Comparison of ENCODE assay signal across 10 mouse cellular contexts in genomic region chr14:77580937-77581270, GRCm38 (mm10).
DNase-seq lines count a peak whose midpoint lies in the region.
"Had no signal": no experiment of that assay in that cellular context is flagged by ENCODE, and none has a peak within 500 bp of the region (broad histone marks: within the 10 kb centered on the region; RNA-seq: fewer than 3 reads in every experiment).

No protein-coding gene starts in this region.

- intact Hi-C loops in left cerebral cortex, postnatal 14 days (cut with DNase I): no loop called here

- peak; percentile 9 for DNase-seq in lung, postnatal 10 days
- DNase-seq in lung, adult 18-20 months: no peak
- peak; percentile 45 to 60 for DNase-seq in frontal cortex, postnatal 14 days (ENCODE audit: low spot score in 2 of 2)
- peak; percentile 71 to 77 for DNase-seq in left cerebral cortex, postnatal 14 days (ENCODE audit: low spot score in 2 of 2)
- DNase-seq in telencephalon, adult 2 months (ENCODE audit: low read depth, low spot score): peak; percentile 87
- no peak for DNase-seq in kidney, adult 8-10 months
- no peak for DNase-seq in spleen, postnatal 14 days (ENCODE audit: low spot score in 2 of 2)
- DNase-seq: gastrocnemius, postnatal 25 days; kidney, postnatal 25 days; spleen, adult 18-20 months had no signal

Comparison
In these comparisons a context has a peak if more than half of its experiments do, and no peak if none do; other contexts are left out.
1. DNase-seq: peak in lung, postnatal 10 days (single experiment), frontal cortex, postnatal 14 days (2 of 2), left cerebral cortex, postnatal 14 days (2 of 2) and telencephalon, adult 2 months (single experiment); none in lung, adult 18-20 months (0 of 2), kidney, adult 8-10 months (0 of 2) and spleen, postnatal 14 days (0 of 2).